In the genomic region with DNA sequence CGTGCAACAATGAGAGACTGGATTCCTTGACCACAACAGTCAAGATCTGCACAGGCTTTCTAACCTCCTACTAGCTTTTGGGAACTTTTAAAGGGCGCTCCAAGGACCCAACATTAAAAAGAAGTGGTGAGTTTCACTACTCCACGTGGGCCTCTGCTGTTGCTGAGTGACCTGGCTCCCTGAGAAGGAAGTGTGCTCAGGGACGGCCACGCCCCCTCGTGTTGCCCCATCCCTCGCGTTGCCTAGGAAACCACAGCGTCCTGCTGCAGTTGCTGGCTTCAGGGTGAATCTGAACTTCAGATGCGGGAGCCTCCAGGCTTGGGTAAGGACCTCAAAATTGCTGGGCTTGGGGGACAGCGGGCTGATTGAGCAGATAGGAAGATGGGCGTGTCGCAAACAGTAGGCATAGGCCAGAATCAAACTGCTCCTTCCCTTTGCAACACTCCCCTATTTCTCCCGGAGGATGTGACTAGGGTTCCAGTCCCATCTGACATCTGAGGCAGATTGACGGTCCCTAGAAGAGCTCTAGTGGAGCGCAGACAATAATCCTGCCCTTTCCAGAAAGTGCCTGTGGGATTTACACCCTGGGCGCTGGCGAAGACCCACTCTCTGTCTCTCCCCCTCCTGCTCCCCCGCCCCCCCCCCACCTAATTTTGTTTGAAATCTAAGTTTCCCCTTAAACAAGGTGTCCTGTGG, we compare ENCODE assay signal across 7 mouse cellular contexts. TPM values are rescaled to one million over a fixed set of nuclear protein-coding genes. Genes with fewer than 3 reads are reported as not detected.
DNase-seq lines count a peak whose midpoint lies in the region; ATAC-seq and TF ChIP-seq lines count a peak whose summit lies in the region.

Gene Ccdc180, plus strand, starts transcription at position 238 of the 696 bp plus-strand sequence.

- WGBS in limb, embryonic 11.5 days: 13% methylated on average over 19 of the region's 19 CpGs
- WGBS in midbrain, embryonic 13.5 days: 6% methylated on average over 19 of the region's 19 CpGs
- 20% methylated on average over 19 of the region's 19 CpGs for WGBS in spleen, adult 2 months

- H3K27me3 ChIP-seq in limb, embryonic 11.5 days (ENCODE audit: control insufficient read depth, insufficient read depth, low read length): no peaks in the 10 kb centered on the region
- no peaks in the 10 kb centered on the region for H3K27me3 ChIP-seq in midbrain, embryonic 13.5 days
- no peaks in the 10 kb centered on the region for H3K27me3 ChIP-seq in spleen, adult 2 months (ENCODE audit: control insufficient read depth, insufficient read depth, low read length)

- no peak for TF ChIP-seq POLR2A in spleen, adult 2 months (IDR thresholded peaks at IDR 0.05; ENCODE audit: low read depth, low read length)

- no peak for ATAC-seq in limb, embryonic 11.5 days (ENCODE audit: insufficient number of reproducible peaks, low FRiP score, low TSS enrichment, low read depth)
- ATAC-seq in midbrain, embryonic 13.5 days: peak; percentile 66; the same call in 1 of the 2 replicates

- no peaks in the 10 kb centered on the region for H3K36me3 ChIP-seq in limb, embryonic 11.5 days (ENCODE audit: control insufficient read depth, insufficient read depth, low read length)
- H3K36me3 ChIP-seq in midbrain, embryonic 13.5 days: no peaks in the 10 kb centered on the region
- H3K36me3 ChIP-seq in spleen, adult 2 months (ENCODE audit: control insufficient read depth, insufficient read depth, low read length): no peaks in the 10 kb centered on the region

- no peak within 1 kb of the TSS for H3K27ac ChIP-seq in limb, embryonic 11.5 days (replicated peaks; ENCODE audit: low read depth, low read length)
- no peak within 1 kb of the TSS for H3K27ac ChIP-seq in midbrain, embryonic 13.5 days
- H3K27ac ChIP-seq in spleen, adult 2 months (ENCODE audit: insufficient read depth, low read length): no peak within 1 kb of the TSS

- H3K9ac ChIP-seq in limb, embryonic 11.5 days (ENCODE audit: low read length): no peak within 1 kb of the TSS
- no peak within 1 kb of the TSS for H3K9ac ChIP-seq in midbrain, embryonic 13.5 days (replicated peaks)

- H3K4me2 ChIP-seq in limb, embryonic 11.5 days (ENCODE audit: low read depth, severe bottlenecking): peak within 1 kb of the TSS; percentile 31; the same call in 1 of the 2 replicates
- peak within 1 kb of the TSS; percentile 33 for H3K4me2 ChIP-seq in midbrain, embryonic 13.5 days (replicated peaks)

- no peak within 1 kb of the TSS for H3K4me3 ChIP-seq in limb, embryonic 11.5 days (ENCODE audit: low read depth, low read length)
- 0 out of 2 replicates have a peak within 1 kb of the TSS, but pooled peaks have one; percentile 5 for H3K4me3 ChIP-seq in midbrain, embryonic 13.5 days (replicated peaks)
- no peak within 1 kb of the TSS for H3K4me3 ChIP-seq in spleen, adult 2 months (ENCODE audit: extremely low read depth, insufficient read depth, insufficient read length)

- no peaks in the 10 kb centered on the region for H3K9me3 ChIP-seq in limb, embryonic 11.5 days (ENCODE audit: control insufficient read depth, low read length)
- no peaks in the 10 kb centered on the region for H3K9me3 ChIP-seq in midbrain, embryonic 13.5 days

- TF ChIP-seq CTCF in spleen, adult 2 months (IDR thresholded peaks at IDR 0.05; ENCODE audit: extremely low read depth, insufficient read depth, insufficient read length, insufficient replicate concordance): no peak

- peaks cover 4% of the 10 kb centered on the region; the same call in 1 of the 2 replicates for H3K4me1 ChIP-seq in limb, embryonic 11.5 days (ENCODE audit: control insufficient read depth, insufficient read depth, low read length)
- peaks cover 12% of the 10 kb centered on the region for H3K4me1 ChIP-seq in midbrain, embryonic 13.5 days (replicated peaks)
- no peaks in the 10 kb centered on the region; the same call in 1 of the 2 replicates for H3K4me1 ChIP-seq in spleen, adult 2 months (ENCODE audit: control insufficient read depth, insufficient read depth, insufficient read length)

- peak; percentile 38 for DNase-seq in T-cell, adult 2 months (ENCODE audit: low spot score)
- DNase-seq in embryo, embryonic 10 days (ENCODE audit: low spot score): peak; percentile 94
- DNase-seq in heart, adult 18-20 months: peak; percentile 53 to 74
- DNase-seq in kidney, adult 18-20 months: peak; percentile 62
- peak; percentile 84 for DNase-seq in limb, embryonic 11.5 days (ENCODE audit: low spot score)
- peak; percentile 61 to 74 for DNase-seq in spleen, adult 2 months (ENCODE audit: low read depth in 1 of 2, low spot score in 2 of 2)

RNA-seq across cellular contexts. Expression of gene Ccdc180, which starts in this region (rescaled TPM):
- total RNA-seq in heart, adult 18-20 months (2021): under 1 TPM in 1 of 2 experiments, not detected in 1; 0.18 TPM
- polyA plus RNA-seq in limb, embryonic 11.5 days (2014; fragmentation: Nextera tagmentation; extraction: Ambion mirVana): 0.06 TPM in 1 of 2 replicates, not detected in the other
- polyA plus RNA-seq in midbrain, embryonic 13.5 days (2015; fragmentation: Nextera tagmentation; extraction: Ambion mirVana): 0.14 and 0.43 TPM in 2 replicates
- polyA plus RNA-seq in spleen, adult 2 months (2012; rRNA removed): 0.04 TPM in 1 of 2 replicates, not detected in the other

Comparison
In these comparisons a context has a peak if more than half of its experiments do, and no peak if none do; other contexts are left out.
1. Peak in DNase-seq in heart, adult 18-20 months; RNA of the gene not detected or under 1 TPM.
2. Peak in DNase-seq and H3K4me2 ChIP-seq in limb, embryonic 11.5 days; RNA of the gene not detected or under 1 TPM.
3. Peak in ATAC-seq, H3K4me3 ChIP-seq and H3K4me2 ChIP-seq in midbrain, embryonic 13.5 days; RNA of the gene not detected or under 1 TPM.
4. Peak in DNase-seq in spleen, adult 2 months; RNA of the gene not detected or under 1 TPM.
5. DNase-seq: peak in every context shown above with its lines; median percentile 94 in embryo, embryonic 10 days; 84 in limb, embryonic 11.5 days; 68 in spleen, adult 2 months; 64 in heart, adult 18-20 months; 62 in kidney, adult 18-20 months; 38 in T-cell, adult 2 months.